Mouse (Mus musculus): ENCODE data around the gene Pgm2l1.

Pgm2l1 gene

DNA sequence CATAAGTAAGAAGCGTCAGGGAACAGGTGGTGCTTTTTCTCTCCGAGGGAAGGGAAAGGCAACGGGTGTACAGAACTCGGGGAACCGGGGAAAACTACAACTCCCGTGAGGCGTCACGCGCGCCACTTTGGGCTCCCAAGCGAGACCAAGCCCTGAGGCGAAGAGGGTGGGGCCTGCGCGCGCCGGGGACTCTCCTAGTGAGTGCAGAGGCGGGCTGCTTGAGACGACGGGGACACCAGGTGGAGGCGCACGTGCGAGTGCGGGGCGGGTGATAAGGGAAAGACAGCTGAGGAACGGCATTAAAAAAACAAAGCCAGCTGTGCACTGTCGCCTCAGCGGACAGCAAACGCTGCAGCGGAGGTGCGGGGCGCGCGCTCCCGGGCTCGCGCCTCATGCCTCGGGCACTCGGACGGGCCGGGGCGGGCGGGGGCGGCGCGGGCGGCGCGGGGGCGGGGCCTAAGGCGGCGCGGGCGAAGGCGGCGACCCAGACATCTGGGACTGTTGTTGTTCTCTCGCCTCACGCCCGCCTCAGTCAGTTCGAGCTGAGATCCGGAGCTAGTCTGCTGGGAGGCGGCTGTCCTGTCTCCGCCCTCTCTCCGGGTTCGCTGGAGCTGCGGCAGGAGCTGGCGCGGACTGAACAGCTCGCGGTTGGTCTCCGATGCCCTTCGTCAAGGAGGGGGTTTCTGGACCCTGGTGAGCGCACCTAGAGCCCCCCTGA lies at the start of gene Pgm2l1:
TSS of gene Pgm2l1 (plus strand) at position 237 of the 718 bp plus-strand sequence.
- DNase-seq (ENCODE audit: low spot score) = peak; percentile 79

DNA sequence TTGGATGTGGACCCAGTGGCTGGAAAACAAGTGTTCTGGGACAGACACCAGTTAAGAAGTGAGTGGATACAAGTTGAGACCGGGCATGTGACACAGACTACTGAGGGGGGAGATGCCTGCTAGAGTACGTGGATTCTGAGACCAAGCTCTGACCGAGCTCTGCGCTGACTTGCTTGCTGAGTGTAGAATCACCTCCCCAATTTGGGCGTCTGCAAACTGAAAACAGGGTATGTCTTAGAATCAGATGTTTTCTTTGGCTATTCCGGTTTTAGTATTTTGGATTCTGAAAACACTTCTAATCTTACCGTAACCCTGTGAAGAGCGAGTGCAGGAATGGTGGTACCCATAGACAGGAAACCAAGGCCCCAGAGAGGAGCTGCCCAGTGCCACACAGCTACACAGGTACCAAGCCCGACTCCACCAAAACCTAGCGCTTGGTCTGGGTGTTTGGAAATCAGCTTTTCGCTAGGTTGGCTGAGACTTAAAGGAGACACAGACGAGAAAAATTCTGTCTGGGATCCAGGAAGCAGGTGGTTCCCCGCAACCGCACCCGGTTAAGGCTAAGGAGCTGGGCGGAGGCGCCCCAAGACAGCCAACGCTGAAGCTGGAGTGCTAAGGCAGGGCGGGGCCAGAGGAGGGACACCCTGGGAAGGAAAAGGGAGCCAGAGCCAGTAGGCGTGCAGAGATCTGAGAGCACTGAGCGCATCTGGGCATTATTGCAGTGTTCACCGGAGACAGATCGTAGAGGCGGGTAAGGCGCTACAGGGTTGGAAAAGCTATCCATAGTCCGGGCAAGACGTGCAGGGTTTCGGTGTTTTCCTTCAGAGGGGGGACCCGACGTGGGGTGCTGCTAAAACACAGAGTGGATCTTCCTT lies 48.9 kb upstream of the Pgm2l1 start:
- DNase-seq (ENCODE audit: low spot score) = no peak

DNA sequence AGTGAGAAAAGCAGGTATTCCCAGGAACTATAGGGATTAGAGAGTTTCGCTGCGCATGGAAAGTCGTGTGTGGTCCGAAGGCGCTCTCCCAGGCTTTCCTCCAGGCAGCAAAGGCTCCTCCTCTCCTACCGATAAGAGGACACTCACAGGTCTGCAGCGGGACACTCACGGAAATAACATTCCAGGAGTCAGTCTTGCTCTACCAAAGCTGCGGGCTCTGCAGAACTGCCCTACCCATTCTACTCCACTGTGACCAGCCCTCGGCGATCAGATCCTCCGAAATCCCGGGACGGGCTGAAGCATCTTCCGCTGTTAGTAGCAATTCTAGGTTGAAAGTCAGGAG lies 48.3 kb upstream of the Pgm2l1 start:
- no peak for DNase-seq (ENCODE audit: low spot score)

DNA sequence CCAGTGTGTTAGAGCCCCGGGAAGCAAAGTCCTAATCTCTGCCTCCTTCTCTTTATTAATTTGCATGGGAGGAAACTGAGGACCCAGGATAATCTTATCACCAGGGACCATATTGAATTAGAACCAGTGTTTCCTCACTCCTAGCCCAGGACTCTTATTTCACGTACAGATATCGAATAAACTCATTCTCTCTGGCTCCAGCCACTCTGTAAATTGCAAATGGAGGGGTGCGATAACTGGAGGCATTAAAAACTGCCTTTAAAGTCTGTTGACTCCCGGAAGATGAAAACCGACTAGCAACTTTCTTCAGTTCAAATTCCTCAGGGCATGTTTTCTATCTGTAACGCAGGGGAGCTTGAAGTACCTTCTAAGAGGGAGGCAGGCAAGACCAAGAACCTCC lies 47.8 kb upstream of the Pgm2l1 start:
- DNase-seq (ENCODE audit: low spot score) = no peak

DNA sequence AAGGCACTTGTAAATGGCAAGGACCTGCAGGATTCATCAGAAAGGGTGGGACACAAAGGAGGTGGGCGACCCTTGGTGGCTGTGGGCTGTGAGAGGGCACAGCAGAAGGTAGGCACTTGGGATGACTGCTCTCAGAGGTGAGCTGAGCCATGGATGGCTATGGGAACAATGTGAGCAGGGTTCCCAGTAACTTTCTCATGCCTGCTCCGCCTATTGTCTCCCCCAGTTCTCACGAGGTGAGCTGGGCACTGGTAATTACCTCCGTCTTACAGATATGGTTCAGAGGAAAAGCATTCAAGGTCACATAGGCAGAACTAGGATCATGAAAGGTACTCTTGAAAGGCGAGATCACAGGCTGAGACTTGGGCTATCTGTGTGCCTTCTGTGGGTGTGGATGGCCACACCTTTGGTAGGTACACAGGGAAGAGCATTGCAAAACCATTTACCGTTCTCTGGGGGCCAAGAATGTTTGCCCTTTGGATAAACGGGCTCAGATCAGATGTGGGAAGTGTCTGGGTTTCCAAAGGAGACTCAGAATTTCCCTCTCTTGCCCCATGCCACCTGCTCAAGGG lies 47.3 kb upstream of the Pgm2l1 start:
- no peak for DNase-seq (ENCODE audit: low spot score)

DNA sequence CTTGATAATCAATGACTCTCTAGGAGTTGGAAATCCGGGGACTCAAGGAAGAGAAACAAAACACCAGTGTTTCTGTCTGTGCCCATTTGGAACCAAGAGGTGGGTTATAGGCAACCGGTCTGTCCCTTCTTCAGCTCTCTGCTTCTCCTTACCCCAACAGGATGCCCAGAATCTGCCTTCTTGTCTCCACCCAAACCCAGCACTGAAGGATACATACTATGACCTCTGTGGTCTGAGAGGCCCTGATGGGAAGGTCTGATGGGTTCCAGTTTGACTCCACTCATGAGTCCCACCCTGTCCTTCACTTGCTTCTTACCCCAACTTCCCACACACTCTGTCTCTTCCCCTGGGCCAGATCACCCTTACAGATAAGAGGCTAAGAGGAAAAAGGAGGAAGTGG lies 46.0 kb upstream of the Pgm2l1 start:
- no peak for DNase-seq (ENCODE audit: low spot score)

DNA sequence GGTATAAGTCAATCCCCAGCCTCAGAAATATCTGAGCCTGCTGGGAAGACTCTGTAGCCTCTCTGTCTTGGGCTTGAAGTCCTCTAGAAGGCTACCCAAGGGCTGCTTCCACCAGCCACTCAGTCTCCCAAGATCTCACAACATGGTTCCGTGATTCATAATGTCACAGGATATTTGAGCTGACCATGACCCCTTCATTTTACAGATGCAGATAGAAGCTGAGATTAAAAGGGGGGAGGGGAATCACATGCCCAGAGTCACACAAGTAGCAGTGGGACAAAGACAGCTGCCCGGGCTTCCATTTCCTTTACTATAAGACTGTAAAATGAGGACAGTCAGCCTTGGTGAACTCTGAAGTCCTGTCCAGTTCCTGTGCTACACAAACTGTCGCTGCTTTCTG lies 45.6 kb upstream of the Pgm2l1 start:
- no peak for DNase-seq (ENCODE audit: low spot score)

DNA sequence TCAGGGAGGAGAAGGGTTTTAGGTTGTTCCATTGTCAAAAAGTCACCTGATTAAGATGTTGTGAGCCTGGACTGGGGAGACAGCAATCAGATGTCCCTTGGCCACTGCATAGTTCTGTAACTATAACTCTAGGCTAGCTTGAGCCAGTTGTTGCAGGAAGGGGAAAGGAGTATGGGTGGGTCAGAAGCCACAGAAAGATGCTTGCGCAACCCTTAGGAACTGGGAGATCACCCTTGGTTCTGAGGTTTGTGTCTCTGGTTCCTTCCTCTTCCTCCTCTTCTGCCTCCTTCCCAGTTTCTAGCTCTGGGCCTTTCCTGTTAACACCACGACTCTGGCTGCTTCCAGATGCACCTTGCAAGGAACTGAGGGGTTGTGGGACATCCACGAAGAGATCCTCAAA lies 44.8 kb upstream of the Pgm2l1 start:
- peak; percentile 8 for DNase-seq (ENCODE audit: low spot score)

DNA sequence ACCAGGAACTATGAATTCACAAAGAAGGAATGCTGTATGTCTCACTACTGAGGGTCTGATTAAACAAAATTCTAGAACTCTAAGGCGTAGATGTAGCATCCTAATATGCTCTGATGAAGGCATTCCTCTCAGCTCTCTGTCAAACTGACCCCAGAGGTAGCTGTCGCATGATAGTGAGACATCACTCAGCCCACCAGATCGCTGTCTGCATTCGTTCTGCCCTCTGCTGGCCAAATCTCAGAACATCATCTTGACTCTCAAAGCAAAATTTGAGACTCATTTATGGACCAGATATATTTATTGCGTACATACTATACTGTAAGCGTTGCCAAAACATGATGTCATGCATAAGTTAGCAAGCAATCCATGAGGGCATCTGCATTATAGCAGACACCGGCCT lies 39.6 kb upstream of the Pgm2l1 start:
- peak; percentile 33 for DNase-seq (ENCODE audit: low spot score)

DNA sequence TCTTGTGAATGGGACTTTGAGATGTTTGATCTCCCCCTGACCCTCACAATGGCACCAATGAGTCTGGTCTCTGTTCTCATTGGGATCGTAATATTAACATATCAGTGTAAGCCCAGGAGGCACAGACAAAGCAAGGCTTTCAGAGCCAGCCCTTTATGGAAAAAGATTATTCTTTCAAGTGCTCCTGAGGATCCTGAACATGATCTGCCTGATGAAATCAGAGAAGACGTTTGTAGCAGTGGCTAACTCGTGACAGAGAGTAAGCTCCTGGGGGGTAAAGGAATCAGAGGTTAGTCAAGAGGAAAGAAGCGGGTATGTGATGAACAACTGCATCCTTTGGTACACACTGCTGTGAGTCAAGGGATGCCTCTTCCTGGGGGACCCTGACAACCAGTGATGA lies 37.0 kb upstream of the Pgm2l1 start:
- no peak for DNase-seq (ENCODE audit: low spot score)

DNA sequence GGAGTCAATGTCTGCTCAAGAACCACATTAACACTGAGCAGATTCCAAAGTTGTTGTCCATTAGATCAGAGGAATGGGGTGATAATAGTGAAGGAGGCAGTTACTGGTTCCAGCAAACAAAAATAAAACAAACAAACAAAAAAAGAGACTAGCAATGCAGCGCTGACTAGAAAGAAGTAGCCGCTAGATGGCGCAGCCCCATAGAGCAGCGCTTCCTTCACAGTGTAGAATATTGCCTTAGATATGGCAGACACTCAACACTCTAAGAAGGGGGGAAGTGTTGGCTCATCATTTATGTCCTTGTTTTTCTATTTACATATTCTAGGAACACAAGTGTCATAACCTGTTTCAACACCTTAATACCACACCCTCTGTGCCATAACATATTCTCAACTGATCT lies 36.4 kb upstream of the Pgm2l1 start:
- peak; percentile 59 for DNase-seq (ENCODE audit: low spot score)

DNA sequence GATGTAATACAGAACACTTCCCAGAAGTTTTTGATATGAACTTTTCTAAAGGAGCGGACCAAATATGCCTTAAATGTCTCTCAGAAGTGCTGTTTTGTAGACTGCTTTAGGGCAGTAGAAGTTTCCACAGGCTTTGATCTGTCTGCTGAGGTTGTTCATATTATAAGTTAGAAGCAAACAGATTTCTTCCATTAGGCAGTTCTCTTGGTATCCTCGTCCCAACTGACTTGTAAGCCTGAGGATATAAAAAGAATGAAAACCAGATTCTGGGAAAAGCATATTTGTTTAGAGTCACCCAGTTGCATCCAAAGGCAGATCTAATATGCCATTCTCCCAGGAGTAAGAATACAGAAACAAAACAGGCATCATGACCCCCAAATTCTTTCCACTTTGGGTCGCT lies 26.0 kb upstream of the Pgm2l1 start:
- no peak for DNase-seq (ENCODE audit: low spot score)

DNA sequence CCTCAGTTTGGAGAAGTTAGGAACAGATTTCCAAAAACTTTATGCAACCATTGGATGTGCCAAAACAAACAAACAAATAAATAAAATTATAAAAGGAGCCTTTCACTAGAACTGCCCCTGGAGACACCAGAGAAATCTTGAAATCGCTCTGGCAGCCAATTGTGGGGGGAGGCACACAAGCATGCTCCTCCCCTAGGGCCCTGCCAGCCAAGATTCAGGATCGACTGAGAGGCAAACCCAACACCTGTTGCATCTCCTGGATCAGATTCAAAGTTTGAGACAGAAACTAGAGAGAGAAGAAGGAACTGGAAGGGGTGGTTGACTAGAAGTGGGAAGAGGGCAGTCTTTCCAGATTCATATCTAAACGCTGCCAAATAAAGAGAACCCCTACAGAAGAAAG lies 23.6 kb upstream of the Pgm2l1 start:
- DNase-seq (ENCODE audit: low spot score) = peak; percentile 5

DNA sequence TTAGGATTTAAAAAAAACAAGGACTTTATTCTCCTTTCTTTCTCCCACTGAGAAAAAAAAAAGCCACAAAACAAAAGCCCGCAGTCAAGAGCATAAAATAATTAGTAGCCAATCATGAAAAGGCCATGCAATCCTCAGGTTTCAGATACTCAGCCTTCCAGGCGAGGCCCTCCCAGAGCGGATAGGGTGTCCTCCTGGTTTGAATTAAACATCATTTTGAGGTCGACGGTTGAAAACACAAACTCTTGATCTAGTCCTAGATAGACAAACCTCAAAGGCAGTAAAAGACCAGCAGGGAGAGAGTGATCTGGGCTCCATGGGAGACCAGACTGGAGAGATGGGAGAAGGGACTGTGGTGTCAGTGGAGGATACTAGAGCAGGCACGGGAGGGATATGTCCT lies 22.3 kb upstream of the Pgm2l1 start:
- DNase-seq (ENCODE audit: low spot score) = no peak

DNA sequence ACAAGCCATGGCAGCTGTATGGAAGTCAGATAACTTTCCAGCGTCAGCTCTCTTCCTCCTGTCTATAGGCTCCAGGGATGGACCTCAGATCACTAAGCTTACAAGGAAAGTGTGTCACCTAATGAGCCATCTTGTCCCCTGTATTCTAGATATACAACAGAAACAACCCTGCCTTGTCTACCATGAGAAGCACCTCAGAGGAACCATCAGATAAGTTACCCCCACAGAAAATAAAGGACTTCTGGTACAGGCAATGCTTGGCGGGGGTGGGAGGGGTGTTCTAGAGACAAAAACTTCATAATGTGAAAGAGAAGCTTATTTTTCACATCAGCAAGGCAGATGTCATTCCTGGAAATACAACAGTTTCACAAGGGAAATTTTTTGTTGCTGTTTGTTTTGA lies 21.1 kb upstream of the Pgm2l1 start:
- DNase-seq (ENCODE audit: low spot score) = no peak

DNA sequence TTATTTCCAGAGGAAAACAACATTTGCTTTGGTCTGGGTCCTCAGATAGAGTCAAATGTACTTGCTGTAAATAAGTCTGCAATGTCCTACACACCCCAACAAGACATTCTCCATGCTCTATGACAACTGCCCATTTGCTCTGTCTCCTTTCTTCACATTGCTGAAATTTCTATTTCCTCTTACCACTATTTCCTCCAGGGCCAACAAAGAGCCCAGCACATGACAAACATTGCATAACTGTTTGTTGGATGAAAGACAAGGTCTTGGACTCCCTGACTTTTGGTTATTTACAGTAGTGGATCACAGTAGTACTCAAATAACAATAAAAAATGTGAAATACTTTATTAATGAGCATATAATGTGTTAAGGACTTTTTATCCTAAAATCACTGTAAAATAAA lies 19.3 kb upstream of the Pgm2l1 start:
- peak; percentile 63 for DNase-seq (ENCODE audit: low spot score)

DNA sequence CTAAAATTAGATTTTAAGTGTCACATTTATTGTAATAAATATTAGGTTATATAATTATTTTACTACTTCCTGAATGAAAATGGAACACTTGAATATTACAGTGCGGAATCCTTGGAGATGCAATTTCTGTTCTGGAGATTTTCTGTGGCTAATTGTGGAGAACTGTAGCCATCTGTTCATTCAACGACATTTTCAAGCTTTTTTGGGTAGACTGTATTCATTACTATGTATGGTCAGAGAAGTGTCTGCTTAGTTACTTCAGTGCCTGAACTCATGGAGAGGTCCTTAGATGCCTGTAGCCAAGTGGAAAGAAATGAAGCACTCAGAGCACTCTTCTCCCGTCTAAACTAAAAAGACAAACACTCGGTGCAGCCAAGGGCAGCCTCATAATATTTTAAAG lies 12.9 kb upstream of the Pgm2l1 start:
- no peak for DNase-seq (ENCODE audit: low spot score)

DNA sequence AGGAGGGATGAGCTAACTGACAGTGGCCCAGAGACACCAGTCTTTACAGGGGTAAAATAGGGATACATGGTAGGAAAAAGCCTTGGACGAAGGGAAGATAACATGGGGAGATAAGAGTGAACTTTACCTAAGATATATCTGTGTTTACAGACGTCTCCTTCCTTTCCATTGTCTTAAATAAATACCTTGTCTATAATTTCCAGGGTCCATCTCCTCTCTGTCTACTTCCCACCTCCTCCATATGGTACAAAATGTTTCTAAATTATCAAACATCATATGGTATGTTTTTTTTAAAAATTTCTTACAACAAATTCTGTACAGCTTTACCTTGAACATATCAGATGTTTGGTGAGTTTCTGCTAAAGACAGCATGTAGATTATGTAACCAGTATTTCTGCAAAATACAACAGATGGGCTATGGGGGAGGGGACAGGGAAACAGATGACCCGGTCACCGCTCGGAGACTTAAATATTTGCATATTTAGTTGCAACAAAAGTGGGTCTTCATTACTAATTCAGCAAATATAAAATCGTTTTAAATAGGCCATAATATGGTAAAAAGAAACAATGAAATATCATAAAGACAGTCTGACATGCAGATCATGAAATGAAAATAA lies 12.0 kb upstream of the Pgm2l1 start:
- DNase-seq (ENCODE audit: low spot score) = no peak

DNA sequence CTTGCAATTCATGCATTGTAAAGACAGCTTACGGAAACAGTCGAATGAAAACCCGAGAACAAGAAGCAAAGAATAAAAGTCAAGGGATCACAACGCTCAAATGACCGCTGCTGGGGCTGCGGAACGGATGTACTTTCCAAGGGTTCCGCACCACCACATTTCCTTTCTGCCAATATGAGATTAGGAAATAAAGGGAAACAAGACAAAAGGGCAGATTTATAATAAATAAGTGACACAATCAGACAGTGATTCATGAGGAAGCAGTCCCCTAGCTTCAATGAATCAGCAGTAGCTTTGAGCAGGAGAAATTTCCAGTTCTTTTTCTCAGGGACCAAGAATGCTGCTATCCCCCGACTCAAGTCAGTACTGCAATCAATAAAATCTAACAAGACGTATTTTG lies 11.2 kb upstream of the Pgm2l1 start:
- no peak for DNase-seq (ENCODE audit: low spot score)

DNA sequence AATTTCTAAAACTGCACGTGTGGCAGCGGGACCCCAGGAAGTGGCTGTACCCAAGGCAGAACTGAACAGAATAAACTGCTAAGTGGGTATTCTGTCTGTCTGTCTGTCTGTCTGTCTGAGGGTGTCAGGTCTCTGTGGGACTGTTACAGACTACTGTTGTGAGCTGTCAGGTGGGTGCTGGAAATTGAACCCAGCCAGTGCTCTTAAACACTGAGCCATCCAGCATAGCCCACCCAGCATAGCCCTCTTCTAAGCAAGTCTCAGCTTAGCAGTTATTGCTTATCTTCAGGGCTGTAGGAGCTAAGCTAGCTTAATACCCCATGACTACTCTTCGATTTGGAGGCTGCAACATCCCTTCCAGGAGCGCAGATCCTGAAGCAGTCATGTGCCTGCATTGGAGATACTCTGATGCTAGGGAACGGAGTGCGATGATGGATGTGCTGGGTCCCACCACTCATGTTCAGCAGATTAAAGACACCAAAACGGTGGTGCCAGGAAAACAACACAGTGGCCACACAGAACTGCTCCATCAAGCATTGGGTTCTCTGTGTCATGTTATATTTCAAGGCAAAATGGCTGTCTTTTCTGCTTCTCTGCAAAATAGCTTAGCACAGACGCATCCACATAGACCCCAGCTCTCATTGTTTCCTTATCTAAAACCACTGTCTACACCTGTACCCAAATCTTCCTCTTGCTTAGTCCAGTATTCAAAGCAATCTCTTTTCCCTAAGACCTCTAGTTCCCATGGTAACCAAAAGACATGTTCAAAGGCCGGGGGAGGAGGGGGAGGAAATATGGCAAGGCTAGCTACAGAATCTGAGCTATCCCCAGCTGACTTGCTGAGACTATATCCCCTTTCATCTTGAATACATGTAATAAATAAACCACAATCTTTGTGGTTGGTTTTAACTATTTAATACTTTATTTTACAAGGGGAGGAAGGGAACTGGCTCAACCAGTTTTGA lies 10.3 kb upstream of the Pgm2l1 start:
- DNase-seq (ENCODE audit: low spot score) = no peak

DNA sequence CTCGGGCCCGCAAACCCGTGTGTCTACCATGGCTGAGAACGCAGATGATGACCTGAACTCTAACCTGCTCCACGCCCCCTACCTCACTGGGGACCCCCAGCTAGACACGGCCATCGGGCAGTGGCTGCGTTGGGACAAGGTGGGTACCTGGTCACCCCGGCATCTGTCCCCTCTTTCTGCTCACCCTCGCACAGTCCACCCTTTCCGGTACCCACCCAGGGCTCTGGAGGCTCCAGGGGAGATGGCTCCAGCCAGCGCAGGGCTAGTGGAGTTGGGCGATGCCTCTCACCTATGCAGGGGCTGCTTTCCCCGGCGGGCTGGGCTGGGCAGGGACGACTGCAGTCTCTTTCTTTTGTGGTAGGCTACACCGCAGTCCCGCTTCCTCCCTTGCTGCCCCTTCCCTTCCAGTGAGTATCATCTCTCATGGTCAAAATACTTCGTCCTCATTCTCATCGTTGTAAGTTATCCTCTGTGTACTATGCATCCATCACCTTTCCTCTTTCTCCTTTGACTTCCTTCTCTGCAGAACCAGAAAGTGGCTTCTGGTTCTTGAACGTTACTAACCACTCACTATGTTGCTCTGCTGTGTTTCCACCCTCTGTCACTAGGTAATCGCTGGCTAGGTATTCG lies 817 bp downstream of the Pgm2l1 start:
- DNase-seq (ENCODE audit: low spot score) = no peak
